Mouse (Mus musculus) spleen, adult 18-20 months (tissue): ENCODE data around the gene Zkscan6.

ENCODE experiments used
- DNase-seq, 2 experiments: peaks; one replicate each; pipeline ENCODE4 v3.0.0; 2022; ENCODE audit warnings: mixed read lengths in 2 of 2

The Zkscan6 gene

GRCm38 (mm10) chr11:65814381-65814780 is 7.4 kb downstream of the Zkscan6 start:
- no peak for DNase-seq

- DNase-seq = no peak
These were observed 9.3 kb downstream of the Zkscan6 start for GRCm38 (mm10) chr11:65816237-65816636.

- no peak for DNase-seq
These were observed 11.2 kb downstream of the Zkscan6 start for GRCm38 (mm10) chr11:65818193-65818592.

DNA sequence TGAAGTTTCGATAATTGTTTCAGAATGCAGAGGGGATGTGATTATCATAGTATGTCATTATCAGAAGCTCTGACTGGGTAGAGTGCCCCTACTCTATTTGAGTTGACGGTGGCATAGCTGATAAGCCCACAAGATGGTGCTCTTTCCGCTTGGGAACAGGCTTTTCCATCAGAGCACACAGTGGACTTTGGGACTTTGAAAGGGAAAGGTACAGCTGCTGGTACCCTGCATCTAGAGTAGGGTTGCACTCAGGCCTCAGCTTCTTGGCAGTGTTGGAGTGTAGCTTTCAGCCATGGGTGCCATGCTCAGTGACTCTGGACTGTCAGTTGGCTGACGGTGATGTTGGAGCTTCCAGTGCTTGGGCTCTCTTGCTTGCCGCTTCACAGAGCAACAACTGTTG is 13.3 kb downstream of the Zkscan6 start:
- no peak for DNase-seq

- peak; percentile 16 to 54 for DNase-seq
These were observed 13.9 kb downstream of the Zkscan6 start for GRCm38 (mm10) chr11:65820877-65821276.

GRCm38 (mm10) chr11:65824556-65824955 is 17.6 kb downstream of the Zkscan6 start:
- DNase-seq = no peak

DNA sequence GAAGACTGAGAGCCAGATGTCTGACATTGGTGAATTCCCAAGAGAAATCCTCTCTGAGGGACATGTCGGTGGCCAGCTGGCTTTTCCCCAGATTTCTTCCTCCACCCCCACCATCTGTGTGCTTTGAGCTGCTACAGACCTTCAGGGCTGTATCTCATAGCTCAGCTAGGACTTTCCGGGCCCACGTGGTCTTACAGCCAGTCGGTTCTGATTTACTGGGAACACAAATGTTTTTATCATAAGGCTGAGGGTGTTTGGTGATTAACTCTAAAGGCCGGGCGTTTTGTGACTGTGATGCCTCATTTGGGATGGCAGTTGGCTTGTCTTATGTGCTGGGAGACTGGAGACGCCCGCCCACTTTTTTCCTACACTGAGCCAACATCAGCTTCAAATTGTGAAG is 32.0 kb downstream of the Zkscan6 start:
- no peak for DNase-seq

GRCm38 (mm10) chr11:65846446-65846845 is 39.5 kb downstream of the Zkscan6 start:
- no peak for DNase-seq

GRCm38 (mm10) chr11:65852066-65852465 is 45.1 kb downstream of the Zkscan6 start:
- no peak for DNase-seq

DNA sequence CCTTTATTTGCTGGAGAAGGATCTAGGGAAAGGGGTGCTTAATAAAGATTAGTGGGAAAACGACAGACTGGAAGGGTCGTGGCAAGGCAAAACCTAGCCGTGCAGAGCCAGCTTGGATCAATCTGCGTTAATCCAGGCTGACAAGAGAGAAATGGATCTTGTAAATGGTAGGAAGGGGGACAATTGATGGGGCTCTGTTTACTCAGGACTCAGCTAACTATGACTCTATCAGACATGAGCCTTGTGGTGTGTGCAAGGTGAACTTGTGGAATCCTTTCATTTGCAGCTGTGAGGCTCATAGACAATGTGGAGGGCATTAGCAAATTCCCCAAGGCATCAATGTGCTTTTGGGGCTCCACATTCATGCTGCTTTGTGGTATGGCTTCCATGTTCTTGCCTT is 54.5 kb downstream of the Zkscan6 start:
- DNase-seq = no peak

DNA sequence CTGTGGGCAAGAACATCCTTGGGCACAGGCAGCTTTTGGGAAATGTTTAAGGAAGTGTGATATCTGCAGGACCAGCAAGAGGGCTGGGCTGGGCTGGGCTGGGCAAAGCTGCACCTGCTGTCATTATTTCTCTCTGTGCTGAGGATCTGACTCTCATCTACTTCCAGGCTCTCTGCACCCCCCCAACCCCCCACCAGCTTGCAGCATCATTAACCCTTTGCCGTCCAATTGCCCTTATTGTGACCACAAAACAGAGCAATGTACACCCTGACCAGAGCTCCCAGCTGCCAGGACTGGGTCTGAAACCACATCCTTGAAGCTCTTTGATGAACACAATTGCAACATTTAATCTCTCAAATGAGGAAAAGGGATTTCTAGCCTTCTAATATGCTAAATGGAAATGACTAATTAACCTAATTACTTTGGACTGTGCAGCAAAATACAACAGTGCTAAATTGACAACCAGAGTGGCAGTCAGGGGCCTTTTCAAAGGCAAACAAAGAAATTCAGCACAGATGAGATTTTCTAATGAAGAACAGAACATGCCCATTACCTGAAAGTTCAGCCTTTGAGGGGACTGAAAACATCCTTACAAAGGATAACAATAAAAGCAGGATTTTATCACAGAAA is 70.3 kb downstream of the Zkscan6 start:
- no peak for DNase-seq
